Mouse (Mus musculus): ENCODE measurements around the gene Rxrg. TPM values are rescaled to one million over a fixed set of nuclear protein-coding genes. Genes with fewer than 3 reads are reported as not detected.

Gene Rxrg
- total and polyA plus RNA-seq, 2 experiments from 2014 or later, result 19.4 to 22.3 TPM

DNA sequence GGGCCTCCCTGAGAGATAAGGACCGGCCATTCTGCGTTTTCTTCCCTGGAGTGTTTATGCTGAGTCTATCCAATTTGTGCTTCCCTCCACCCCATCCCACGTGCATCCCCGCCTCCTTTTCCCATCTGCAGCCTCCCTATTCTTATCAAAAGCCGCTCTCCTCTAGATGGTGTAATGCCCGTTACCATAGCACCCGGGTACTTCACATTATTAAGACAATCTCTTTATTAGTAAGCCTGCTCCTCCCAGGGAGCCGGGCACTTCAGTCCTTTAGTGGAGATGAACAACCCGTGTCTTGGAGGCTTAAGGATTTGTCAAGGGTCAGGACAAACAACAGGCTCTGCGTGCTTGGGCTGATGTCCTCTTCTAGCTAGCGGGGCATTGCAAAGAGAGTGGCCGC lies 14.3 kb upstream of the Rxrg start:
- Histone ChIP-seq H3K36me3 (ENCODE audit: insufficient read depth, low read length) (no peaks in the 10 kb centered on the region), H3K27ac (no peak overlapping the region), H3K9ac (replicated peaks; ENCODE audit: low read length) (no peak overlapping the region), H3K4me1 (ENCODE audit: insufficient read depth, low read length) (no peaks in the 10 kb centered on the region), H3K4me3 (ENCODE audit: low read length) (no peak overlapping the region), H3K27me3 (ENCODE audit: insufficient read depth, low read length) (no peaks in the 10 kb centered on the region), H3K9me3 (ENCODE audit: low read length) (no peaks in the 10 kb centered on the region), H3K4me2 (ENCODE audit: low read depth, low read length) (no peak overlapping the region)
- no peak for TF ChIP-seq CTCF (IDR thresholded peaks at IDR 0.05; ENCODE audit: low read depth)
- peak; percentile 56; the same call in 1 of the 2 replicates for ATAC-seq
- DNase-seq (ENCODE audit: low spot score), result peak; percentile 39
- WGBS, result 20% methylated on average over 12 of the region's 12 CpGs

GRCm38 (mm10) chr1:167588747-167589558 lies 9.2 kb upstream of the Rxrg start:
- no peaks in the 10 kb centered on the region for H3K27me3 ChIP-seq (ENCODE audit: insufficient read depth, low read length)
- no peak overlapping the region for H3K27ac ChIP-seq
- H3K4me1 ChIP-seq (ENCODE audit: insufficient read depth, low read length), result no peaks in the 10 kb centered on the region
- no peak for DNase-seq (ENCODE audit: low spot score)
- H3K36me3 ChIP-seq (ENCODE audit: insufficient read depth, low read length), result no peaks in the 10 kb centered on the region
- TF ChIP-seq CTCF (IDR thresholded peaks at IDR 0.05; ENCODE audit: low read depth), result no peak
- H3K4me3 ChIP-seq (ENCODE audit: low read length), result no peak overlapping the region
- WGBS, result 89% methylated on average over 16 of the region's 16 CpGs
- ATAC-seq, result no peak
- H3K9me3 ChIP-seq (ENCODE audit: low read length), result no peaks in the 10 kb centered on the region
- no peak overlapping the region for H3K9ac ChIP-seq (replicated peaks; ENCODE audit: low read length)
- H3K4me2 ChIP-seq (ENCODE audit: low read depth, low read length), result no peak overlapping the region

DNA sequence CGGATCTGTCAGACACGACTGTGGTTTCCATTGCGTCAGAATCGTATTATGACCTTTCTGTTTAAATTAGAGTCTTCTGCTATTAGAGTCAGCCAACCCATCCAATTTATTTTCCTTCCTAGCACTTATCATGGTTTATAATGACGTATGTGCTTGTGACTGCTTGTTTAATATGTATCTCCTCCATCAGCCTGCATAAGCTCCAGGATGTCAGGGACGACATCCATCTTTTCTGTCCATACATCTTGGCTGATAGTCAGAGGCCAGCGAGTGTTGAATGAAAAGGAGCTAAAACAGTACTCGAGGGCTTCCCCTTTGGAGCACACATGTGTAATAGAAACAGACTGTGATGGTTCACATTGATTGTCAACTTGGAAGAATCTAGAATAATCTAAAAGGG lies 6.0 kb upstream of the Rxrg start:
- no peak for ATAC-seq
- Histone ChIP-seq H3K9me3 (ENCODE audit: low read length) (no peaks in the 10 kb centered on the region), H3K4me3 (ENCODE audit: low read length) (no peak overlapping the region), H3K27me3 (ENCODE audit: insufficient read depth, low read length) (no peaks in the 10 kb centered on the region), H3K27ac (no peak overlapping the region), H3K4me1 (ENCODE audit: insufficient read depth, low read length) (no peaks in the 10 kb centered on the region), H3K36me3 (ENCODE audit: insufficient read depth, low read length) (no peaks in the 10 kb centered on the region), H3K9ac (replicated peaks; ENCODE audit: low read length) (no peak overlapping the region), H3K4me2 (ENCODE audit: low read depth, low read length) (no peak overlapping the region)
- WGBS, result 84% methylated on average over 8 of the region's 8 CpGs
- DNase-seq (ENCODE audit: low spot score), result no peak
- TF ChIP-seq CTCF (IDR thresholded peaks at IDR 0.05; ENCODE audit: low read depth), result no peak

GRCm38 (mm10) chr1:167599211-167599735 lies 1.1 kb downstream of the Rxrg start:
- Histone ChIP-seq H3K4me3 (ENCODE audit: low read length) (peak overlapping the region; percentile 48), H3K4me1 (ENCODE audit: insufficient read depth, low read length) (no peaks in the 10 kb centered on the region), H3K9ac (replicated peaks; ENCODE audit: low read length) (peak overlapping the region; percentile 44), H3K36me3 (ENCODE audit: insufficient read depth, low read length) (no peaks in the 10 kb centered on the region), H3K4me2 (ENCODE audit: low read depth, low read length) (peak overlapping the region; percentile 70), H3K27me3 (ENCODE audit: insufficient read depth, low read length) (no peaks in the 10 kb centered on the region), H3K9me3 (ENCODE audit: low read length) (no peaks in the 10 kb centered on the region), H3K27ac (peak overlapping the region; percentile 8; the same call in 1 of the 2 replicates)
- 15% methylated on average over 7 of the region's 7 CpGs for WGBS
- ATAC-seq (no peak), DNase-seq (ENCODE audit: low spot score) (peak; percentile 16)
- no peak for TF ChIP-seq CTCF (IDR thresholded peaks at IDR 0.05; ENCODE audit: low read depth)

- Histone ChIP-seq H3K27ac (peak overlapping the region; percentile 77), H3K27me3 (ENCODE audit: insufficient read depth, low read length) (no peaks in the 10 kb centered on the region), H3K4me3 (ENCODE audit: low read length) (0 out of 2 replicates have a peak overlapping the region, but pooled peaks have one; percentile 11), H3K9ac (replicated peaks; ENCODE audit: low read length) (peak overlapping the region; percentile 18; the same call in 1 of the 2 replicates), H3K36me3 (ENCODE audit: insufficient read depth, low read length) (no peaks in the 10 kb centered on the region), H3K4me1 (ENCODE audit: insufficient read depth, low read length) (peaks cover 13% of the 10 kb centered on the region), H3K4me2 (ENCODE audit: low read depth, low read length) (peak overlapping the region; percentile 46), H3K9me3 (ENCODE audit: low read length) (no peaks in the 10 kb centered on the region)
- no peak for TF ChIP-seq CTCF (IDR thresholded peaks at IDR 0.05; ENCODE audit: low read depth)
- WGBS, result 6% methylated on average over 9 of the region's 9 CpGs
- DNase-seq (ENCODE audit: low spot score), result peak; percentile 89
- peak; percentile 94 for ATAC-seq
Observed at GRCm38 (mm10) chr1:167608201-167608741, 10.1 kb downstream of the Rxrg start.

DNA sequence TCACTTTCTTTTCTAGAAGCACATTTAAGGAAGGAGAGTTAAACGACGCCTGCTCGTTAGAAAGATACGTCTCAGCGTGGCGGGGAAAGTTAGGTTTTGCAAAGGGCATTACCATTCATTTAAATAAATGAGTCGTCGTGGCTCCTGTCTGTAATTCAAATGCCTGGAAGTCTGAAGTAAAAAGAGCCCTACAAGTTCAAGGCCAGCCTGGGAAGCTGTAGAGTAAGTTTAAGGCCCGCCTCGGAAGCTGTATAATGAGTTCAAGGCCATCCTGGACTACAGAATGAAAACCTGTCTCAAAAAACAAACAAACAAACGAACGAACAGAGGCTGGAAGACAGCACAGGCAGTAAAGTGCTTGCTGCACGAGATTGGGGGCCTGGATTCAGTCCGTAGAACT lies 18.9 kb downstream of the Rxrg start:
- DNase-seq (ENCODE audit: low spot score) (no peak), ATAC-seq (no peak)
- H3K4me2 ChIP-seq (ENCODE audit: low read depth, low read length), result no peak overlapping the region
- no peak overlapping the region for H3K27ac ChIP-seq
- H3K9me3 ChIP-seq (ENCODE audit: low read length), result no peaks in the 10 kb centered on the region
- H3K4me3 ChIP-seq (ENCODE audit: low read length), result no peak overlapping the region
- TF ChIP-seq CTCF (IDR thresholded peaks at IDR 0.05; ENCODE audit: low read depth), result no peak
- no peak overlapping the region for H3K9ac ChIP-seq (replicated peaks; ENCODE audit: low read length)
- no peaks in the 10 kb centered on the region for H3K27me3 ChIP-seq (ENCODE audit: insufficient read depth, low read length)
- 78% methylated on average over 14 of the region's 14 CpGs for WGBS
- H3K36me3 ChIP-seq (ENCODE audit: insufficient read depth, low read length), result no peaks in the 10 kb centered on the region
- H3K4me1 ChIP-seq (ENCODE audit: insufficient read depth, low read length), result no peaks in the 10 kb centered on the region; the same call in 1 of the 2 replicates

Data from hindbrain, postnatal 0 days (tissue).